Mouse (Mus musculus) olfactory bulb, adult 2 months (tissue): Measurements from ENCODE around the gene Ncor1. TPM values are rescaled to one million over a fixed set of nuclear protein-coding genes. Genes with fewer than 3 reads are reported as not detected.

Source experiments
- H3K27ac ChIP-seq: fragments of 200-500 bp; 2 replicates; pipeline ENCODE4 v1.5.1; 2012; ENCODE audit warnings: low read depth, low read length; ENCODE audit not compliant: insufficient read depth
- H3K4me1 ChIP-seq: fragments of 200-500 bp; 2 replicates; pipeline ENCODE4 v1.6.1; 2012; ENCODE audit warnings: low read length; ENCODE audit not compliant: control insufficient read depth, insufficient read depth
- H3K4me3 ChIP-seq: fragments of 200-500 bp; 2 replicates; pipeline ENCODE4 v1.5.1; 2012; ENCODE audit warnings: mild to moderate bottlenecking, low read depth, low read length, moderate library complexity; ENCODE audit not compliant: insufficient read depth
- CTCF ChIP-seq: fragments of 200-500 bp; IDR thresholded peaks from 2 replicates; pipeline ENCODE4 v1.5.1; 2012; ENCODE audit warnings: low read depth, mild to moderate bottlenecking, low read length, moderate library complexity; ENCODE audit not compliant: insufficient read depth
- POLR2A ChIP-seq: fragments of 200-500 bp; IDR thresholded peaks from 2 replicates; pipeline ENCODE4 v1.6.1; 2012; ENCODE audit warnings: mild to moderate bottlenecking, low read depth, low read length, moderate library complexity; ENCODE audit not compliant: insufficient read depth
- WGBS: fragments of 180-500 bp; shearing (Covaris S2); methylation state at CpG from one replicate; pipeline ENCODE4 v1.1.7; 2018; 5-methylcytosine and 5-hydroxymethylcytosine counted together
- polyA plus RNA-seq: library from polyadenylated mRNA; stranded (reverse); fragments of >200 nt; gene quantifications from 2 replicates; pipeline ENCODE4 v1.2.4, GENCODE M21; 2012; ENCODE audit warnings: low replicate concordance; ENCODE audit not compliant: missing spikeins, insufficient read depth, insufficient read length

The Ncor1 gene
- polyA plus RNA-seq, 1 experiment, result 538 TPM

DNA sequence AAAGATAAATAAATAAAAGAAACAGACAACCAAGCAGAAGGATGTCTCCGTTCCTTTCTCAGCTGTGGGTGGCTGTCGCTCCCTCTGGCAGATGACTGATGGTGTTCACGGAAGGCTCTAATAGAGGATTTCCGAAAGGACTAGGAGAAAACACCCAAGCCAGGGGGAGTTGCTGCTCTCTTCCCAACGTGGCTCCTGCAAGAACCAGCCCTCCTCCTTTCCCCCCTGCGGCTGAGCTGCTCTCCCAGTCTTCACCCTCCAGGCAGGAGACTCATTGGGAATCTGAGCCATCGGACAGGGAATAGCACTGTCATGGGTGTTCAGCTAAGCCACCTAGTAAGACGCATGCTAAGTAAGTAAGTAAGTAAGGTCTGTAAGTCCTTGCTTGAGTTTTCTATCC, 181.3 kb downstream of the Ncor1 start:
- H3K27ac ChIP-seq, result no peak overlapping the region
- TF ChIP-seq CTCF, result no peak
- TF ChIP-seq POLR2A, result no peak
- no peaks in the 10 kb centered on the region for H3K4me1 ChIP-seq
- no peak overlapping the region for H3K4me3 ChIP-seq
- WGBS, result 68% methylated on average over 8 of the region's 8 CpGs

DNA sequence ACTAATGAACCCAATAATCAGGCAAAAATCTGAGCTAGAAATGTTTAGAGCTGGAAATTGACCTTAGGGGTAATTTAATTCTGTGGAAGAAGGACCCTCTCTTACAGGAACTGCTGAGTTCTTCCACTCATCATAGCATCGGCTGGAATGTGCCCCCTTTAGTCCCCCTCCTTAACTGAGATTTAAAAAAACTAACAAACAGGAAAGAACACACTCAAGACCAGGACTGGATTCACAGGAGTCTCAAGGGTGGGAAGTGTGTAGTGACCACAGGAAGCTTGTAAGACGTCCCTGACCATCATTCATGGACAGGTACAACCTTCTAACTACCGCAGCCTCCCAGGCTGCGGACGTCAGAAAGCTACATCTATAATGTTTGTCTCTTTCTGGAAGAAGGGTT, 187.5 kb downstream of the Ncor1 start:
- H3K4me3 ChIP-seq, result no peak overlapping the region
- no peak for TF ChIP-seq POLR2A
- TF ChIP-seq CTCF, result no peak
- WGBS, result 83% methylated on average over 5 of the region's 5 CpGs
- H3K4me1 ChIP-seq, result no peaks in the 10 kb centered on the region; the same call in none of the 2 replicates
- no peak overlapping the region for H3K27ac ChIP-seq

DNA sequence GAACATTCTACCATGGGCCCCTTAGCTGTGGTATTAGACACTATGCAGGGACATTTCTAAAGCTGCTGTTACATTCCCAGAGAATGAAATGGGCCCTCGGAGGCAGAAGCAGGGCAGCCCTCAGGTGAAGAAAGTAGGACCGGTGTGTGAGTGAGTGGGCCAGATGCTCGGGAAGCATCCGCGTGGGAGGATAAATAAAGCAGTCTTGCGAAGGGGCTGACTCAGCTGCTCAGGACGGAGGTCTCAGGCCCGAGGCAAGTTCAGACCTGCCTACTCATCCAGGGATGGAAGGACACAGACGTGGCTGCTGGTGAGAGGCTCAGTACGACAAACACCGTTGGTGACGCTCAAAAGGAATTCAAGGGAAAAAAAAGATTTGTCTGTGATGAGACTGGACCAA, 189.2 kb downstream of the Ncor1 start:
- no peak overlapping the region for H3K4me3 ChIP-seq
- TF ChIP-seq CTCF, result no peak
- TF ChIP-seq POLR2A, result no peak
- 77% methylated on average over 12 of the region's 12 CpGs for WGBS
- H3K27ac ChIP-seq, result no peak overlapping the region
- no peaks in the 10 kb centered on the region; the same call in none of the 2 replicates for H3K4me1 ChIP-seq

DNA sequence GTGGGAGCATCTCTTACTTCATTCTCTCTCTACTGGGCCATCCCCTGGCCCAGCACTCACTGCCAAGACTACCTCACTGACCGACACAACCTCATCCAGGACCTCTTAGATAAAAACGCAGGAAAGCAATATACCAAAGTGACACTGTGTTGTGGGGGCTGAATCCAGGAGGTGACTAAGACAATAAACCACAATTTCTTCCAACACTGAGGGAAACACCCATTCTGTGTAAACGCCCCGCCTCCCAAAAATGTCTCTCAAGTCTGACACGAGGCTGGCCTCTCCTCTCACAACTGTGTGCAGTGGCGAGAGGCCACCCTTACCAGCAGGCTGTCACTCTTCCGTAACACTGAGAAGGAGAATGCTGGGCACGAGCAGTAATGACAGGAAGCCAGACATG, 190.0 kb downstream of the Ncor1 start:
- Histone ChIP-seq H3K27ac (no peak overlapping the region), H3K4me3 (no peak overlapping the region), H3K4me1 (no peaks in the 10 kb centered on the region; the same call in none of the 2 replicates)
- no peak for TF ChIP-seq POLR2A
- no peak for TF ChIP-seq CTCF
- WGBS, result 84% methylated on average over 8 of the region's 8 CpGs

DNA sequence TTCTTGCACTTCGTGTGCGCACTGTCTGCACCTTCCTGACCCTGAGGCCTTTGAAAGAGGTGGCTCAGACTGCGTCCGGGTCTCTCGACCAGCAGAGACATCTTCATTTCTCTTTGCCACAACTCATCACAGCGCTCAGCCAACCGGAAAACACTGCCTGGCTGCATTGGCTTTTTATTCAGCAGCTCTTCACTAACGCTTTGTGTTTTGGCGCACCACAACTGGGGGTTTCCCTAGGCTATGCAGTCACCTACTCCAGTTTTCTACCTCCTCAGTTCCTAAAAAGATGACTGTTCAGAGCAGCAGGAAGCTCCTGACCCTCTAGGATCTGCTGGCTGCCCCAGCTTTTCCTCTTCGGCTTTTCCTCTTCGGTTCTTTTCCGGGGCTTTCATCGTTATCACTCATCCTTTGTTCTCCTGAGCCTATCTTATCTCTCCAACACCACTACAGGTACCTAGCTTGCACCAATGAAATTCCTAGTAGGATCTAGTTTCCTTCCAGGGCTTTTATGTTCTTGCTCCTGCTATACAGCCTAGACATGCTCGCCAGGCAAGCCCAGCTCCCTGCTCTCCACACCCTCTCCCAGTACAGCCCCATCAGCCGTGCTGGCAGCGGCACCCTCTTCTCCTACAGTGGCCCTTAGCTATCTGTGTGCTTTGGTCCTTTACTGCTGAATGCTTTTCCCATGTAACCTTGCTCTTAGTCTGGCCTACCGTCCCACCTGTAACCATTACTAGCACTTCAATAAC, 191.7 kb downstream of the Ncor1 start:
- 80% methylated on average over 17 of the region's 17 CpGs for WGBS
- TF ChIP-seq POLR2A (no peak), CTCF (no peak)
- Histone ChIP-seq H3K4me3 (no peak overlapping the region), H3K27ac (no peak overlapping the region), H3K4me1 (no peaks in the 10 kb centered on the region; the same call in none of the 2 replicates)

Other genes with a start within 250 kb of the Ncor1 start
- not detected in 2 replicates for gene Adora2b, start 209.6 kb downstream of the Ncor1 start, polyA plus RNA-seq
- not detected in 2 replicates for gene Zswim7, start 177.2 kb downstream of the Ncor1 start, polyA plus RNA-seq
- not detected in 2 replicates for gene Ttc19, start 177.1 kb downstream of the Ncor1 start, polyA plus RNA-seq
- not detected in 2 replicates for gene Pigl, start 81 bp downstream of the Ncor1 start, polyA plus RNA-seq
- not detected in 2 replicates for gene Cenpv, start 80.7 kb upstream of the Ncor1 start, polyA plus RNA-seq
- gene Ubb, start 92.6 kb upstream of the Ncor1 start, polyA plus RNA-seq, result 651 TPM in 1 of 2 replicates, not detected in the other
- gene Trpv2, start 115.9 kb upstream of the Ncor1 start, polyA plus RNA-seq, result not detected in 2 replicates
- not detected in 2 replicates for gene Lrrc75a, start 190.0 kb upstream of the Ncor1 start, polyA plus RNA-seq
- gene Mmgt2, start 190.1 kb upstream of the Ncor1 start, polyA plus RNA-seq, result not detected in 2 replicates